Mouse (Mus musculus): ENCODE data around the gene Mink1.

DNA sequence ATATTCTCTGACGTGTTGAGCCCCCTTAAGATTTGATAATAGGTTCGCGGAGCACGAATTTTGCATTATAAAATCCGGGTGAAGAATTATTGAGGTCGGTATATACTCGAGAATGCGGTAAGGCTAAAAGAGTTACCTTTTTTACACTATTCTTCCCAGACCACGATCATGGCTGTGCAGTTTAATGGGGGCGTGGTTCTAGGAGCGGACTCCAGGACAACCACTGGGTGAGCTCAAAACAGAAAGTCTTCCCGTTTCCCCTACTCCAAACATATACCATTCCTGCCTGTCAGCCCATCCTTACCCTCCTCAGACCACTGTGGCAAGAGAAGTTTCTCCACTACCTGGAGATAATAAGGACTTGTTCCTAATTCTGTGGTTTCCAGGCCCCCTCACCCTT is 37.0 kb upstream of the Mink1 start:
- TF ChIP-seq CTCF (IDR thresholded peaks at IDR 0.05; ENCODE audit: low read depth): no peak
- no peak for TF ChIP-seq EP300 (IDR thresholded peaks at IDR 0.05; ENCODE audit: low read depth)

Measured in heart, postnatal 0 days (tissue).